Mouse (Mus musculus) liver, postnatal 0 days (tissue): ENCODE results near the gene Xbp1.

Source experiments
- CTCF ChIP-seq: sonication (generic); IDR thresholded peaks from 2 replicates; pipeline ENCODE4 v1.5.1; 2016; ENCODE audit warnings: antibody characterized with exemption, low read depth
- EP300 ChIP-seq: IDR thresholded peaks from 2 replicates; pipeline ENCODE4 v1.6.1; 2016; ENCODE audit warnings: antibody characterized with exemption, low read depth, mild to moderate bottlenecking

GRCm38 (mm10) chr11:5520412-5521265 is at the start of gene Xbp1:
- no peak for TF ChIP-seq EP300
- no peak for TF ChIP-seq CTCF
